Mouse (Mus musculus): ENCODE measurements around the gene Gm13089. TPM values are rescaled to one million over a fixed set of nuclear protein-coding genes. Genes with fewer than 3 reads are reported as not detected.
"Not testable (repeated sequence)": the region's sequence is repeated elsewhere in the genome, so short reads cannot be mapped to it uniquely, and the experiment has no call there.

Gm13089 gene
- not detected in 2 replicates for polyA plus RNA-seq (2015; fragmentation: Nextera tagmentation; extraction: Ambion mirVana)

GRCm38 (mm10) chr4:143702611-143703010, at the start of gene Gm13089:
Gm13089 (minus strand) TSS chr4:143702711.
- 81% methylated on average over 2 of the region's 2 CpGs for WGBS
- ATAC-seq = no peak
- H3K27ac ChIP-seq (ENCODE audit: low read depth, low read length) = no peak within 1 kb of the TSS

GRCm38 (mm10) chr4:143719155-143719554, 16.6 kb upstream of the Gm13089 start, which contains the start of gene Gm13078:
Gm13078 (plus strand) TSS chr4:143719455.
- peaks cover 20% of the 10 kb centered on the region for H3K9me3 ChIP-seq (ENCODE audit: control insufficient read depth, low read length)
- no peak within 1 kb of the TSS for H3K4me2 ChIP-seq (ENCODE audit: low read length)
- H3K4me1 ChIP-seq (ENCODE audit: control insufficient read depth, insufficient read depth, low read depth, low read length) = no peaks in the 10 kb centered on the region
- H3K9ac ChIP-seq (ENCODE audit: low read depth, low read length) = no peak within 1 kb of the TSS
- ATAC-seq = no peak
- no peak within 1 kb of the TSS for H3K4me3 ChIP-seq (ENCODE audit: low read length)
- H3K27me3 ChIP-seq (replicated peaks; ENCODE audit: control insufficient read depth, insufficient read depth, low read length) = no peaks in the 10 kb centered on the region
- H3K36me3 ChIP-seq (ENCODE audit: control insufficient read depth, insufficient read depth, low read length) = no peaks in the 10 kb centered on the region
- WGBS = 100% methylated on average over 1 of the region's 1 CpGs
- H3K27ac ChIP-seq (ENCODE audit: low read depth, low read length) = no peak within 1 kb of the TSS

More at GRCm38 (mm10) chr4:143702611-143703010, at the start of gene Gm13089:
- Histone ChIP-seq H3K4me2 (ENCODE audit: low read length) (no peak within 1 kb of the TSS), H3K9me3 (ENCODE audit: control insufficient read depth, low read length) (peaks cover 20% of the 10 kb centered on the region), H3K36me3 (ENCODE audit: control insufficient read depth, insufficient read depth, low read length) (no peaks in the 10 kb centered on the region), H3K4me1 (ENCODE audit: control insufficient read depth, insufficient read depth, low read depth, low read length) (no peaks in the 10 kb centered on the region), H3K4me3 (ENCODE audit: low read length) (no peak within 1 kb of the TSS), H3K27me3 (replicated peaks; ENCODE audit: control insufficient read depth, insufficient read depth, low read length) (no peaks in the 10 kb centered on the region), H3K9ac (ENCODE audit: low read depth, low read length) (no peak within 1 kb of the TSS)

GRCm38 (mm10) chr4:143657146-143657545, 45.4 kb downstream of the Gm13089 start, which contains the start of gene Gm13088:
Gm13088 (minus strand) TSS chr4:143657246.
- not testable (repeated sequence) for ATAC-seq

More at GRCm38 (mm10) chr4:143657146-143657545, 45.4 kb downstream of the Gm13089 start, which contains the start of gene Gm13088:
- not testable (repeated sequence) for H3K9me3 ChIP-seq (ENCODE audit: control insufficient read depth, low read length); H3K4me1 ChIP-seq (ENCODE audit: control insufficient read depth, insufficient read depth, low read depth, low read length); H3K27me3 ChIP-seq (replicated peaks; ENCODE audit: control insufficient read depth, insufficient read depth, low read length); H3K27ac ChIP-seq (ENCODE audit: low read depth, low read length); H3K4me2 ChIP-seq (ENCODE audit: low read length); H3K36me3 ChIP-seq (ENCODE audit: control insufficient read depth, insufficient read depth, low read length); H3K9ac ChIP-seq (ENCODE audit: low read depth, low read length); H3K4me3 ChIP-seq (ENCODE audit: low read length)

Other genes with a start within 250 kb of the Gm13089 start
- not detected in 2 replicates for gene Gm13043, start 191.4 kb downstream of the Gm13089 start, polyA plus RNA-seq (2015; fragmentation: Nextera tagmentation; extraction: Ambion mirVana)
- not detected in 2 replicates for gene Gm13040, start 166.8 kb downstream of the Gm13089 start, polyA plus RNA-seq (2015; fragmentation: Nextera tagmentation; extraction: Ambion mirVana)
- gene BC080695, start 151.0 kb downstream of the Gm13089 start, polyA plus RNA-seq (2015; fragmentation: Nextera tagmentation; extraction: Ambion mirVana) = not detected in 2 replicates
- gene Gm13057, start 151.0 kb downstream of the Gm13089 start, polyA plus RNA-seq (2015; fragmentation: Nextera tagmentation; extraction: Ambion mirVana) = not detected in 2 replicates
- not detected in 2 replicates for gene Gm13083, start 87.7 kb downstream of the Gm13089 start, polyA plus RNA-seq (2015; fragmentation: Nextera tagmentation; extraction: Ambion mirVana)
- not detected in 2 replicates for gene Gm13088, start 45.5 kb downstream of the Gm13089 start, polyA plus RNA-seq (2015; fragmentation: Nextera tagmentation; extraction: Ambion mirVana)
- gene Gm13078, start 16.7 kb upstream of the Gm13089 start, polyA plus RNA-seq (2015; fragmentation: Nextera tagmentation; extraction: Ambion mirVana) = not detected in 2 replicates
- gene Gm13023, start 86.6 kb upstream of the Gm13089 start, polyA plus RNA-seq (2015; fragmentation: Nextera tagmentation; extraction: Ambion mirVana) = not detected in 2 replicates
- gene Gm13084, start 113.4 kb upstream of the Gm13089 start, polyA plus RNA-seq (2015; fragmentation: Nextera tagmentation; extraction: Ambion mirVana) = not detected in 2 replicates
- gene Gm13103, start 143.8 kb upstream of the Gm13089 start, polyA plus RNA-seq (2015; fragmentation: Nextera tagmentation; extraction: Ambion mirVana) = not detected in 2 replicates
- gene Pramef6, start 197.7 kb upstream of the Gm13089 start, polyA plus RNA-seq (2015; fragmentation: Nextera tagmentation; extraction: Ambion mirVana) = not detected in 2 replicates
- not detected in 2 replicates for gene Pramef25, start 248.3 kb upstream of the Gm13089 start, polyA plus RNA-seq (2015; fragmentation: Nextera tagmentation; extraction: Ambion mirVana)

Measured in hindbrain, embryonic 16.5 days (tissue).